Mouse (Mus musculus) MEL (cell line): ENCODE data around the gene Zfp65. TPM values are rescaled to one million over a fixed set of nuclear protein-coding genes. Genes with fewer than 3 reads are reported as not detected.
A peak's percentile ranks its signal among the peaks of the same experiment; 100 is the strongest.
"Not testable (repeated sequence)": the region's sequence is repeated elsewhere in the genome, so short reads cannot be mapped to it uniquely, and the experiment has no call there.

ENCODE experiments used
- DNase-seq: peaks from one replicate; pipeline ENCODE4 v3.0.0; 2011; ENCODE audit warnings: low read depth, low spot score
- H3K27ac ChIP-seq: 2 replicates; pipeline ENCODE4 v1.5.1; 2012; ENCODE audit warnings: low read depth, mild to moderate bottlenecking, control low read depth, low read length, moderate library complexity; ENCODE audit not compliant: control insufficient read depth
- H3K27me3 ChIP-seq, 2 experiments: fragments of 150-350 bp in 1 of 2; sonication (generic) in 1 of 2; 2 replicates each; pipeline ENCODE4 v1.6.1; 2012; ENCODE audit warnings: low read length in 2 of 2, mild to moderate bottlenecking in 2 of 2, improper control_type of control experiment in 1 of 2, moderate library complexity in 1 of 2; ENCODE audit not compliant: insufficient read depth in 2 of 2, control insufficient read depth in 1 of 2
- H3K36me3 ChIP-seq, 2 experiments: 2 replicates each; pipeline ENCODE4 v1.6.1; 2012 to 2014; ENCODE audit warnings: low read length in 2 of 2, improper control_type of control experiment in 1 of 2, inconsistent platforms in 1 of 2, mild to moderate bottlenecking in 1 of 2; ENCODE audit not compliant: insufficient read depth in 2 of 2, control insufficient read depth in 1 of 2
- H3K4me1 ChIP-seq, 2 experiments: fragments of 150-350 bp in 1 of 2; sonication (generic) in 1 of 2; 2 replicates each; pipeline ENCODE4 v1.6.1; 2012; ENCODE audit warnings: low read length in 2 of 2, improper control_type of control experiment in 1 of 2, mild to moderate bottlenecking in 1 of 2; ENCODE audit not compliant: insufficient read depth in 2 of 2, control insufficient read depth in 1 of 2
- H3K4me3 ChIP-seq, 2 experiments: fragments of 150-350 bp in 1 of 2; sonication (generic) in 1 of 2; 2 replicates each; pipeline ENCODE4 v1.5.1; 2012; ENCODE audit warnings: low read depth in 2 of 2, low read length in 2 of 2, mild to moderate bottlenecking in 2 of 2, moderate library complexity in 2 of 2, control low read depth in 1 of 2, improper control_type of control experiment in 1 of 2; ENCODE audit not compliant: control insufficient read depth in 1 of 2, insufficient read depth in 1 of 2
- H3K79me2 ChIP-seq: 2 replicates; pipeline ENCODE4 v1.6.1; 2012; ENCODE audit warnings: mild to moderate bottlenecking, low read length, moderate library complexity; ENCODE audit not compliant: control insufficient read depth, poor library complexity, insufficient read depth
- H3K9ac ChIP-seq: 2 replicates; pipeline ENCODE4 v1.6.1; 2012; ENCODE audit warnings: low read depth, mild to moderate bottlenecking, control low read depth, low read length, moderate library complexity; ENCODE audit not compliant: control insufficient read depth, poor library complexity, severe bottlenecking
- H3K9me3 ChIP-seq: fragments of 150-350 bp; sonication (generic); replicated peaks from 2 replicates; pipeline ENCODE4 v1.6.1; 2012; ENCODE audit warnings: mild to moderate bottlenecking, low read length, improper control_type of control experiment, moderate library complexity; ENCODE audit not compliant: insufficient read depth
- CHD1 ChIP-seq: IDR thresholded peaks from 2 replicates; pipeline ENCODE4 v1.6.1; 2012; ENCODE audit warnings: low read depth, mild to moderate bottlenecking, inconsistent platforms, low read length, improper control_type of control experiment
- ELF1 ChIP-seq: IDR thresholded peaks from 2 replicates; pipeline ENCODE4 v1.6.1; 2014; ENCODE audit warnings: low read depth, mild to moderate bottlenecking, inconsistent platforms, low read length, improper control_type of control experiment, moderate library complexity
- EP300 ChIP-seq, 2 experiments: IDR thresholded peaks; 2 replicates each; pipeline ENCODE4 v1.6.1; 2011; ENCODE audit warnings: improper control_type of control experiment in 2 of 2, low read length in 2 of 2, low read depth in 1 of 2, mild to moderate bottlenecking in 1 of 2
- GATA1 ChIP-seq: IDR thresholded peaks from 2 replicates; pipeline ENCODE4 v1.6.1; 2011; ENCODE audit warnings: low read depth, low read length, improper control_type of control experiment
- HCFC1 ChIP-seq: IDR thresholded peaks from 2 replicates; pipeline ENCODE4 v1.6.1; 2012; ENCODE audit warnings: low read depth, mild to moderate bottlenecking, inconsistent platforms, low read length, improper control_type of control experiment, moderate library complexity
- KAT2A ChIP-seq: conservative IDR thresholded peaks from 2 replicates; pipeline ENCODE4 v1.6.1; 2012; ENCODE audit warnings: low read depth, low read length, improper control_type of control experiment, inconsistent platforms
- MAFK ChIP-seq: IDR thresholded peaks from 2 replicates; pipeline ENCODE4 v1.6.1; 2011; ENCODE audit warnings: low read depth, mild to moderate bottlenecking, low read length, improper control_type of control experiment, borderline replicate concordance
- MAX ChIP-seq: IDR thresholded peaks from 2 replicates; pipeline ENCODE4 v1.6.1; 2011; ENCODE audit warnings: low read length, improper control_type of control experiment
- MXI1 ChIP-seq: IDR thresholded peaks from 2 replicates; pipeline ENCODE4 v1.6.1; 2011; ENCODE audit warnings: mild to moderate bottlenecking, low read depth, low read length, improper control_type of control experiment
- MYC ChIP-seq: IDR thresholded peaks from 2 replicates; pipeline ENCODE4 v1.6.1; 2011; ENCODE audit warnings: low read depth, mild to moderate bottlenecking, low read length, improper control_type of control experiment, moderate library complexity
- NELFE ChIP-seq: IDR thresholded peaks from 2 replicates; pipeline ENCODE4 v1.6.1; 2011; ENCODE audit warnings: low read depth, low read length, improper control_type of control experiment
- NRF1 ChIP-seq: IDR thresholded peaks from 2 replicates; pipeline ENCODE4 v1.6.1; 2014; ENCODE audit warnings: low read depth, mild to moderate bottlenecking, inconsistent platforms, low read length, improper control_type of control experiment, moderate library complexity; ENCODE audit not compliant: poor library complexity, insufficient read depth, severe bottlenecking
- POLR2A ChIP-seq, 2 experiments: IDR thresholded peaks; 2 replicates each; pipeline ENCODE4 v1.6.1; 2011 to 2012; ENCODE audit warnings: low read length in 2 of 2, mild to moderate bottlenecking in 2 of 2, control low read depth in 1 of 2, improper control_type of control experiment in 1 of 2, low read depth in 1 of 2, moderate library complexity in 1 of 2; ENCODE audit not compliant: control insufficient read depth in 1 of 2, insufficient read depth in 1 of 2, poor library complexity in 1 of 2
- SIN3A ChIP-seq: IDR thresholded peaks from 2 replicates; pipeline ENCODE4 v1.6.1; 2012; ENCODE audit warnings: low read length, improper control_type of control experiment, inconsistent platforms
- SMC3 ChIP-seq: IDR thresholded peaks from 2 replicates; pipeline ENCODE4 v1.6.1; 2011; ENCODE audit warnings: low read depth, low read length, improper control_type of control experiment
- TBP ChIP-seq: IDR thresholded peaks from 2 replicates; pipeline ENCODE4 v1.8.0; 2011; ENCODE audit warnings: low read depth, low read length, improper control_type of control experiment
- UBTF ChIP-seq: IDR thresholded peaks from 2 replicates; pipeline ENCODE4 v1.6.1; 2012; ENCODE audit warnings: low read depth, mild to moderate bottlenecking, inconsistent platforms, low read length, improper control_type of control experiment, moderate library complexity, borderline replicate concordance; ENCODE audit not compliant: insufficient read depth
- USF1 ChIP-seq: IDR thresholded peaks from 2 replicates; pipeline ENCODE4 v1.6.1; 2014; ENCODE audit warnings: low read depth, mild to moderate bottlenecking, inconsistent platforms, low read length, improper control_type of control experiment, moderate library complexity
- ZNF384 ChIP-seq: IDR thresholded peaks from 2 replicates; pipeline ENCODE4 v1.6.1; 2012; ENCODE audit warnings: low read depth, mild to moderate bottlenecking, inconsistent platforms, low read length, improper control_type of control experiment
- polyA plus RNA-seq, 2 experiments: library from polyadenylated mRNA; stranded (reverse) in 1 of 2; unstranded in 1 of 2; fragments of >175 nt in 1 of 2; fragments of >200 nt in 1 of 2; gene quantifications; 2 replicates each; pipeline versions ENCODE4 v1.2.1 to v1.2.4; 2012; ENCODE audit warnings: low replicate concordance in 2 of 2, low read depth in 1 of 2; ENCODE audit not compliant: insufficient read length in 2 of 2, insufficient read depth in 1 of 2, missing spikeins in 1 of 2
- total RNA-seq: library from RNA; depleted of rRNA; stranded (reverse); fragments of 300-350 nt; gene quantifications from 2 replicates; pipeline ENCODE4 v1.2.3, GENCODE M21; 2012

The Zfp65 gene
- total and polyA plus RNA-seq, 3 experiments, result 2.9 to 3.9 TPM; not detected in 1

DNA sequence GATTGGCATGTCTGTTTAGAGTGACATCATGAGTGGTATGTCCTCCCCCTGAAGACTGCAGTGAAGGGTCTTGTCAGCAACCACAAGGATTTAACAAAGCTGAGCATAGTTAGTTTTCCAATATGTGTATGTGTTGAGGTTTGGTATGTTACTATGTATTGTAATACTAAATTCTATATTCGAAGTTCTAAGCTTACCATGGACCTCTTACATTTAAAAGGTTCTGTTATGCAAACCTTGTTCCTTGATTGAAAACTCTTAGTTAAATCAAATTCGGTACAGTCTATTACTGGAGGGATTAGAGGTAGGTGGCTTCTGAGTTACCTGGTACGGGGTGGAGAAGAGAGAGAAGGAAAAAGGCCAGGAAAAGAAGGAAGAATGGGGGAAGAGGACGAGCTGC, 42.0 kb downstream of the Zfp65 start, which contains the start of gene Zfp738:
TSS of gene Zfp738 (minus strand) at position 101 of the 400 bp plus-strand sequence.
- Histone ChIP-seq H3K27ac (no peak within 1 kb of the TSS), H3K27me3 (no peaks in the 10 kb centered on the region)
- no peak for DNase-seq
- TF ChIP-seq UBTF (no peak), EP300 (IDR thresholded peaks at IDR 0.05; ENCODE audit: low read depth in 1 of 2, low read length in 2 of 2) (no peak), TBP (no peak), CHD1 (no peak), MAFK (no peak), NRF1 (no peak), HCFC1 (no peak)
- TF ChIP-seq, all 39 proteins: peak for 0
- Histone ChIP-seq H3K79me2 (0 out of 2 replicates have a peak, but pooled peaks cover 2% of the 10 kb centered on the region), H3K4me3 (no peak within 1 kb of the TSS), H3K4me1 (0 out of 4 replicates have a peak, but pooled peaks cover 0 to 2% of the 10 kb centered on the region in 2 experiments), H3K36me3 (no peaks in the 10 kb centered on the region; a peak in 1 of 4 replicates), H3K9me3 (no peaks in the 10 kb centered on the region), H3K9ac (no peak within 1 kb of the TSS)

DNA sequence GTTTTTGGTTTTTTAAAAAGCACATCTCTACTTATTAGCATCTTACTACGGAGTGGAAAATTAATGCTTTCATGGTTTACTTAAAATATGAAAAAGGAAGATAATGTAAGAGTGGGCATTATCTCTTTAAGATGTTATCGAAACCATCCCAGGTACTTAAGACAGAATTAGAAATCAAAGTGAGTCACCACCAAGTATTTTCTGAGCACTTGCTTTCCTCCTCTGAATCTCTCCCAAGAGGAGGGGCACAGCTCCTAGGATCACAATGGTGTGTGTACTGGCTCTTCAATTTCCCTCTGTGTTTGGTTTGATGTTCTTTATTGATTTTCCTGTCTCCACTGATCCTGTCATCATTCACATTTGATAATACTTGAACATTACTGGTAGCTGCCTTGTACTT, 45.1 kb downstream of the Zfp65 start:
- not testable (repeated sequence) for H3K27me3 ChIP-seq, H3K79me2 ChIP-seq, H3K36me3 ChIP-seq, H3K4me1 ChIP-seq, H3K27ac ChIP-seq, DNase-seq, H3K9me3 ChIP-seq
- Histone ChIP-seq H3K9ac (peak overlapping the region; percentile 77), H3K4me3 (peak overlapping the region; percentile 44 to 85)
- TF ChIP-seq GATA1, result peak; percentile 19; the same call in 1 of the 2 replicates

DNA sequence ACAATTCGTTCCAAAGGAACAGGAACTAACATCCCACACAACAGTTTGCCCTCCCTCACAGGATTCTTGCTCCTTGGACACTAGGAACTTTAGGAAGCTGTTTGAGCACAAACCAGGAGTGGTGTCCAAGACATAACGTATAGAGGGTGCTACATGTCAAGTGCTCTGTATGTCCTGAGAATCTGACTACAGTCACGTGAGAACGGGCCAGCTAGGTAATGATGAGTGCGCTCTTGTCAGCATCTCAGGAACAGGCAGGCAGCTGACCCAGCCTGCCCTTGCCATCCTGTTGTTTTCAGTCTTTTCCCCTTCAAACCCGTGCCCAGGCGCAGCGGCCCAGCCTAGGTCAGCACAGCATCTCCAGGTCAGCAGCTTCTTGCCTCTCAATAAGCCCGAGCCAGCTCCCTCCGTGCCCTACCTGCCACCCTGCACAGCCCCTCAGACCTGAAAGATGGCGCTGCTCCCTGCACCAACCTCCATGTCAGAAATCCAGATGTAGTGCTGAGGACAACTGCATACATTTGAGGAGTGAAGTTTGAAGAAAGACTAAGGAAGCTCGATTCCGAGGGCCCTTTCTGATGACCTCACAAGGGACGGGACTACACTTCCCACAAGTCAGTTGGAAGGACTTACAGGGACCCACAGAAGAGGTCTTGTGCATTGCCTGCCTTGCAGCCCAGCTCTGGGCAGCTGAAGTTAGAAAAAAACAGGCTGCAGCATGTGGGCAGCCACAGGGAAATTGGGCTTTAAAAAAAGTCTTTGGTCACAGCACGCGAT, 45.8 kb downstream of the Zfp65 start:
- H3K4me1 ChIP-seq, H3K27me3 ChIP-seq, H3K9me3 ChIP-seq, H3K36me3 ChIP-seq, H3K79me2 ChIP-seq, H3K27ac ChIP-seq: not testable (repeated sequence)
- TF ChIP-seq USF1 (peak; percentile 35; the same call in 1 of the 2 replicates), SIN3A (peak; percentile 92), MYC (peak; percentile 49; the same call in 1 of the 2 replicates), MXI1 (peak; percentile 70), NELFE (0 out of 2 replicates have a peak, but pooled peaks have one; percentile 26), POLR2A (IDR thresholded peaks at IDR 0.05; ENCODE audit: control insufficient read depth in 1 of 2, insufficient read depth in 1 of 2, low read depth in 1 of 2, low read length in 2 of 2, poor library complexity in 1 of 2) (peak in 1 of 2 experiments; percentile 61; a peak in 2 of 4 replicates), TBP (peak; percentile 69), SMC3 (peak; percentile 26), ZNF384 (peak; percentile 78), ELF1 (peak; percentile 80), KAT2A (peak; percentile 84), MAX (peak; percentile 90), HCFC1 (peak; percentile 92)
- DNase-seq, result peak; percentile 89
- Histone ChIP-seq H3K4me3 (peak overlapping the region; percentile 44 to 85), H3K9ac (peak overlapping the region; percentile 77)
